Mouse (Mus musculus) layer of hippocampus, adult 18-20 months (tissue): ENCODE measurements around the gene Wfdc3. TPM values are rescaled to one million over a fixed set of nuclear protein-coding genes. Genes with fewer than 3 reads are reported as not detected.

Experiments
- DNase-seq, 2 experiments: peaks; one replicate each; pipeline ENCODE4 v3.0.0; 2022; ENCODE audit warnings: low spot score in 2 of 2
- total RNA-seq, 2 experiments: library from RNA; stranded (reverse); gene quantifications; 2 replicates each; pipeline ENCODE4 v1.2.3; 2021

Wfdc3 gene
- total RNA-seq, 2 experiments from 2014 or later: 1.4 to 1.7 TPM

DNA sequence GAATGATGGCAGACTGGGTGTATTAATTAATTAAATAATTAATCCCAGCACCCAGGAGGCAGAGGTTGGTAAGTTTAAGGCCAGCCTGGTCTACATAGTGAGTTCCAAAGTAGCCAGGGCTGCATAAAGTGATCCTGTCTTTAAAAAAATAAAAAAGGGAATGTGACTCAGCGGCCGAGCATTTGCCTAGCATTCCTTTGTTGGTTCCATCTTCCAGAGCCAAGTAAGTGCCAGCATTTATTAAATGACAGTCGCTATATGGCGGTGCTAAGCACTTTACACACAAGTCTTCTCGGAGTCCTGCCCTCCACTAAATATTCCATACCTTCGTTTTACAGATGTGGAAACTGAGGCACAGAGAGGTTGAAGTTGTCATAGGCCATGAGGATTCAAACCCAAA, 30.4 kb upstream of the Wfdc3 start:
- no peak for DNase-seq

DNA sequence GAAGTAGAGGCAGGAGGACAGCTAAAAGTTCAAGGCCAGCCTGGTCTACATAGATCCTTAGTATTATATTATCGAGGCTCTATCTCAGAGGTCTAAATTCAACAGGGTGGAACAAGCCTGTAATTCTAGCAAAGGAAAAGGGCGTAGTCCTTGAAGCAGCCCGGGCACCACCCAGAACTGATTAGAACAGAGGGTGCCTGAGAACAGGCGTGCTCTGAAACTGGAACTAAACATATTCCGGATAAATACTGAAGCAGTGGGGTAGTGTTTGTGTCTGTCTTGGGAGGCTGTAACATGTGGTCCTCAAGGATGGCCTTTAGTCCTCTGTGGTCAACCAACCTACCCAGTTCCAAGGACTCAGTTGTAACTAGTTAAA, 28.2 kb upstream of the Wfdc3 start:
- DNase-seq: no peak

GRCm38 (mm10) chr2:164773229-164773988, 27.7 kb upstream of the Wfdc3 start:
- DNase-seq: no peak

- no peak for DNase-seq
Observed at GRCm38 (mm10) chr2:164771123-164771522, 25.4 kb upstream of the Wfdc3 start.

- DNase-seq: no peak
Observed at GRCm38 (mm10) chr2:164770279-164770678, 24.5 kb upstream of the Wfdc3 start.

DNA sequence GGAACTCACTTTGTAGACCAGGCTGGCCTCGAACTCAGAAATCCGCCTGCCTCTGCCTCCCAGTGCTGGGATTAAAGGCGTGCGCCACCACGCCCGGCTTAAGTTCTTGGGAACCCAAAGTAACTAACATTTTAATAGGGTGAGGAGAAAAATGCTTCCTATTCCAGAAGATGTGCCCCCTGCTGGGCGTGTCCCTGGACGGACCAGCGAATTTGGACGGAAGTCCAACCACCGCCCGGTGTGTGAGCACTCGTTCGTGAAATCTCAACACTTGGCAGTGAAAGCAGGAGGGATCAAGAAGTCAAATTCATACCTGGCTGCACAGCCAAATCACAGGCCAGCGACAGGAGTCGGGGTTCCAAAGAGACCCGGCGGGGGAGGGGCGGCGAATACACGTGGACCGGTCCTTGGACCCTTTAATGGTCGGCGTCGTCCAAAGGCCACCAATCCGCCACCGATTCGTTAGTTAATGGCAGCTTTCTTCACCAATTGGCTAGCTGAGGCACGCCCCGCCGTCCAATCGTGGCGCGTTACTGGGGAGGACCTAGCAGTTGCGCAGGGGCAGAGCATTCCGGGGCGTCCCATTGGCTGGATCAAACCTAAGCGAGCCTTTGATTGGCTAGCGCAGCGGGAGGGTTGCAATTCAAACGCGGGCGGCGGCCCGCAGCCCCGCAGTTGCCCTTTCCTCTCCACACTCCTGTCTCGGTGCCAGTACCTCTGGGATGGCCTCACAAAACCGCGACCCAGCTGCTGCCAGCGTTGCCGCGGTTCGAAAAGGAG, 23.7 kb upstream of the Wfdc3 start, which contains the start of gene Ube2c:
Gene Ube2c (plus strand): TSS at position 641 of the 780 bp plus-strand sequence.
- DNase-seq: peak; percentile 98 to 99

GRCm38 (mm10) chr2:164767812-164768540, 22.2 kb upstream of the Wfdc3 start:
- DNase-seq: no peak

DNA sequence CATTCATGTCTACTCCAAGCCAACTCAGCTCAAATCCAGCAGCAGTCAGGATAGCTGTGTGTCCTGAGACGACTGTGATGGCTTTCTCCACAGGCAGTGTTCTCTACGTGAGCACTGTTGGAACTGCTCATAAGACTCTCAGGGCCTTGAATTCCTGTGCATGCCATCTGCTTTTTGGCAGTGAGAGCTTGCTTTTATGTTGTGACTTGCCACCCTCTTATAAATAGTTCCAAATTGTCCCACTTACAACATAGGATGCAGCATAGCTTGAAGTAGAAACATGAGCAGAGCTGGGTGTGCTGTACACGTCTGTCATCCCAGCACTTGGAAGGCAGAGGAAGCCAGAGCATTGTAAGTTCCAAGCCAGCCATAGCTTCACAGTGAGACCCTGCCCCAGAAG, 20.1 kb upstream of the Wfdc3 start:
- DNase-seq: peak in 1 of 2 experiments; percentile 53

- DNase-seq: no peak
Observed at GRCm38 (mm10) chr2:164762593-164762992, 16.9 kb upstream of the Wfdc3 start.

- DNase-seq: no peak
Observed at GRCm38 (mm10) chr2:164761971-164762370, 16.2 kb upstream of the Wfdc3 start.

DNA sequence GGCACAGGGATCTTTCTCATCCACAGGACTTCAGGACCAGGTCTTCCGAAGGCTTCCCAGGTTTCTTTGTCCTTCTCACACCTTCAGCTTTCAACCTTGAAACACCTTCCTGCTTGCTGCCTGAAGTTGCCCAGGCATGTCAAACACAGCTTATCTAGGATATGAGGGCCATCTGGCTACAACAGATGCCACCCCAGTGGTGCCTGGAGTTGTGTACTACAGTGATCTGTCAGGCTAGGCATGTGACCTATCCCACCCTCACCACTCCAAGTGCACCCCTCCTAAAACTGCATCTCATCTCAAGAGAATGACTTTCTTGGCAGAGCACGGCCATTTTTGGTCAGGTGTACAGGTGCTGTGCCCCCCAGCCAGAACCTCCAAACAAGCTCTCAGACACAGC, 15.8 kb upstream of the Wfdc3 start:
- DNase-seq: peak in 1 of 2 experiments; percentile 30

DNA sequence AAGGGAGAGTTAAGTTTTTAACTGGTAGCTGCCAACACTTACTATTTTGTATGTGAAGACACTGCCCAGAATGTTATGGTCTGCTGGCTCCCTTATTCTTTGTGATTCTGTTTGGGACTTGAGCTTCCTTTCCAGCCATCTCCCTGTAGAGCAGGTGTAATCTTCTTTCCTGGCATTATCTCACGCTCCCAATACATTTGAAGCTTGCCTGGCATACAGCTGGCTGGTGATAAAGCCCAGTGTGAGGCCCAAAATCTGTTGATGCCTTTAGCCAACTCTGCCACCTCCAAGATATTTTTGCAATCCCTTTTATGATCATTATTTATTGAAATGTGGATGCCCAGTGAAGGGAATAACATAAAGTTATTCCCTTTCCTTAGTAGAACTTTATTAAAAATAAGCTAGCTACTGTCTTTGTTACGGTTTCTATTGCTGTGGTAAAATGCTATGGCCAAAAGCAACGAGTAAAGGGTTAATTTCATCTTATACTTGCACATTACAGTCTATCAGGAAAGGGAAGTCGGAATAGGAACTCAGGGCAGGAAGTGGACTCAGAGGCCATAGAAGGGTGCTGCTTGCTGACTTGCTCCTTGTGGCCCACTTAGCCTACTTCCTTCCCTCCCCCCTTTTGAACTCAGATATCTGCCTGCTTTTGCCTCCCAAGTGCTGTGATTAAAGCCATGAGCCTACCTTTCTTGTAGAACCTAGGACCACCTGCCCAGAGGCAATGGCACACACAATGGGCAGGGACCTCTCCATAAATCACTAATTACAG, 14.5 kb upstream of the Wfdc3 start:
- DNase-seq: no peak

DNA sequence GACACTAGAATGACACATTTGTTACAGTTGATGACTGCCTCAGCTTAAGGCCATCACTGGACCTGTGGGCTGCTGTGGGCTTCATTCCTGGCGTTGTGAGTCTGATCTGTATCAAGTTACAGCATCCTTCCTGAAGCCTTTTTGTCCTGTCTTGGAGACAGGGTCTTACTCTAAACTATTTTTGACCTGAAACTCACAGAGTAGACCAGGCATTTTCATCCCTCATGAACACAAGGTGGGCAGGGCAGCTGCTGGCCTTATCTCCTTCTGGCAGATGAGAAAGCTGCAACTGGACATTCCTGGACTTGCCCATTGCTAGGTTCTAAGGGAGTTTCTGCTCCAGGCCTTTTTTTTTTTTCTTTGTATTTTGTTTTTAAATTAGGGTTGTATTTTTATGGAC, 13.0 kb upstream of the Wfdc3 start:
- no peak for DNase-seq

DNA sequence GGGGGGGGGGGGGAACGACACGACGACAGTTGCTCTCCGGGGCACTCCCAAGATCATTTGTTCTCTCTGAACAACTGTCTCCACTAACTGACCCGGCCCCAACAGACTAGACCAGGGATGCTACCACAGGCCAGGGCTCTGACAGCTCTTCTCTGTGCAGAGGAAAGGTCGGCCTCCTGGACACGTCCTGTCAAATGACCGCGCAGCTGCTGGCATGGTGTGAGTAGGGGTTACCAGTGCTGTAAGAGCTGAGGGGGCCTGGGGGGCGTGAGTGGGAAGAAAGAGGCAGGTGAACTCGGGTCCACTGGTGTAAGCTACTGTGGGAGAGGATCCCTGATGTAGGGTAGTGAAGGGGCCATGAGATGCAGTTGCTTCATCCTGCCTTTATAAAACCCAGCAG, 12.1 kb upstream of the Wfdc3 start:
- DNase-seq: no peak

GRCm38 (mm10) chr2:164754800-164755199, 9.1 kb upstream of the Wfdc3 start:
- DNase-seq: no peak

- DNase-seq: no peak
Observed at GRCm38 (mm10) chr2:164754105-164754504, 8.4 kb upstream of the Wfdc3 start.

DNA sequence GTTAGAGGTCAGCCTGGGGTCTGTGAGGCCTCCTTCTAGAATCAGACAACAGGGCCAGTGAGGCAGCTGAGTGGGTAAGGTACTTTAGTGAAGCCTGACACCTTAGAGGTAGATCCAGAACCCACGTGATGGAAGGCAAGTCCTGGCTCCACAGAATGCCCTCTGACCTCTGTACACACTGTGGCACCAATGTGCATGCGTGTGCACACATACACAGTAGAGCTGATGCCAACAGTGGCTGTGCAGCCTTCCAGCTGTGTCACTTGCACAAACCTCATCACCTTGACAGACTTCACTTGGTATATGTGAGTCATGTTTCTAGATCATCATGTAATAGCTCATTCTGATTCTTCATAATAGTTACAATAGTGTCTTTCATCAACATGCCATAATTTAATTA, 6.7 kb upstream of the Wfdc3 start:
- no peak for DNase-seq

GRCm38 (mm10) chr2:164748991-164749390, 3.3 kb upstream of the Wfdc3 start:
- peak in 1 of 2 experiments; percentile 46 for DNase-seq

- no peak for DNase-seq
Observed at GRCm38 (mm10) chr2:164748191-164748590, 2.5 kb upstream of the Wfdc3 start.

DNA sequence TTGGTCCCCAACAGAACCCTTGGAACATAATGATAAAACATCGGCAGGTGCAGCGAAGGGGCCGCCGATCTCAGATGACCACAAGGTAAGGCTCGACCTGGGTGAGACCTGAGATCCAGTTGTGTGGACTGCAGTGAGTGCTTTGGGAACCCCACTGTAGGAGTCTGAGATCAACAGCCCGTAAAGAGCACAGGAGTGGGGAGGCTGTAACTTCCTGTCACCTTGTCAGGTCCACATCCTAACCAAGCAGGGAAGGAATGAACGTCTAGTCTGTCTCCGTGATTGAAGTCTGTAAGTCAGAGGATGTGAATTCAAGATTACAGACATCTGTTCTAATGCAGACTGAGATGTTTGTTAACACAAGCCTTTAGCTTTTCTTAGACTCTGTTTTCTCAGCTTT, 962 bp upstream of the Wfdc3 start:
- no peak for DNase-seq

- DNase-seq: no peak
Observed at GRCm38 (mm10) chr2:164744987-164745386, 744 bp downstream of the Wfdc3 start.
